Mouse (Mus musculus): ENCODE measurements around the gene Atp6v1b1. TPM values are rescaled to one million over a fixed set of nuclear protein-coding genes. Genes with fewer than 3 reads are reported as not detected.

Atp6v1b1 gene
- polyA plus RNA-seq, 1 experiment from 2014 or later = 0.22 TPM

GRCm38 (mm10) chr6:83791251-83791890, 48.6 kb downstream of the Atp6v1b1 start:
- DNase-seq (ENCODE audit: low spot score) (no peak), ATAC-seq (replicated peaks; ENCODE audit: insufficient number of reproducible peaks, low FRiP score, low TSS enrichment, low read depth) (no peak)
- Histone ChIP-seq H3K9ac (replicated peaks; ENCODE audit: low read length) (no peak overlapping the region), H3K4me3 (ENCODE audit: low read depth, low read length) (no peak overlapping the region), H3K4me1 (ENCODE audit: control insufficient read depth, insufficient read depth, low read length) (no peaks in the 10 kb centered on the region), H3K27ac (replicated peaks; ENCODE audit: low read depth, low read length) (no peak overlapping the region), H3K36me3 (replicated peaks; ENCODE audit: control insufficient read depth, insufficient read depth, low read depth, low read length) (no peaks in the 10 kb centered on the region), H3K27me3 (ENCODE audit: control insufficient read depth, insufficient read depth, low read length) (no peaks in the 10 kb centered on the region), H3K4me2 (ENCODE audit: low read depth, low read length) (no peak overlapping the region), H3K9me3 (replicated peaks; ENCODE audit: control insufficient read depth, low read length) (no peaks in the 10 kb centered on the region)
- WGBS = 69% methylated on average over 4 of the region's 4 CpGs

- Histone ChIP-seq H3K27me3 (ENCODE audit: control insufficient read depth, insufficient read depth, low read length) (no peaks in the 10 kb centered on the region), H3K36me3 (replicated peaks; ENCODE audit: control insufficient read depth, insufficient read depth, low read depth, low read length) (no peaks in the 10 kb centered on the region), H3K4me3 (ENCODE audit: low read depth, low read length) (peak within 1 kb of the TSS; percentile 74), H3K9ac (replicated peaks; ENCODE audit: low read length) (peak within 1 kb of the TSS; percentile 68), H3K4me2 (ENCODE audit: low read depth, low read length) (peak within 1 kb of the TSS; percentile 79), H3K4me1 (ENCODE audit: control insufficient read depth, insufficient read depth, low read length) (no peaks in the 10 kb centered on the region), H3K9me3 (replicated peaks; ENCODE audit: control insufficient read depth, low read length) (no peaks in the 10 kb centered on the region), H3K27ac (replicated peaks; ENCODE audit: low read depth, low read length) (peak within 1 kb of the TSS; percentile 94)
- WGBS = under 1% methylated on average over 43 of the region's 43 CpGs
- DNase-seq (ENCODE audit: low spot score) = peak; percentile 93
- ATAC-seq (replicated peaks; ENCODE audit: insufficient number of reproducible peaks, low FRiP score, low TSS enrichment, low read depth) = peak; percentile 94
These were observed 52.0 kb downstream of the Atp6v1b1 start, which contains the start of gene Nagk for GRCm38 (mm10) chr6:83794760-83795296. Nagk (plus strand) TSS chr6:83794982.

- WGBS = 15% methylated on average over 13 of the region's 13 CpGs
- H3K9ac ChIP-seq (replicated peaks; ENCODE audit: low read length) = peak overlapping the region; percentile 68
- peak; percentile 11 for DNase-seq (ENCODE audit: low spot score)
These were observed 52.7 kb downstream of the Atp6v1b1 start for GRCm38 (mm10) chr6:83795492-83795900.

GRCm38 (mm10) chr6:83796686-83797085, 53.9 kb downstream of the Atp6v1b1 start:
- no peaks in the 10 kb centered on the region for H3K27me3 ChIP-seq (ENCODE audit: control insufficient read depth, insufficient read depth, low read length)
- no peaks in the 10 kb centered on the region for H3K4me1 ChIP-seq (ENCODE audit: control insufficient read depth, insufficient read depth, low read length)
- WGBS = 72% methylated on average over 3 of the region's 3 CpGs
- ATAC-seq (replicated peaks; ENCODE audit: insufficient number of reproducible peaks, low FRiP score, low TSS enrichment, low read depth) (no peak), DNase-seq (ENCODE audit: low spot score) (no peak)
- no peak overlapping the region for H3K27ac ChIP-seq (replicated peaks; ENCODE audit: low read depth, low read length)
- H3K9ac ChIP-seq (replicated peaks; ENCODE audit: low read length) = no peak overlapping the region
- H3K9me3 ChIP-seq (replicated peaks; ENCODE audit: control insufficient read depth, low read length) = no peaks in the 10 kb centered on the region
- H3K36me3 ChIP-seq (replicated peaks; ENCODE audit: control insufficient read depth, insufficient read depth, low read depth, low read length) = no peaks in the 10 kb centered on the region
- H3K4me2 ChIP-seq (ENCODE audit: low read depth, low read length) = no peak overlapping the region
- no peak overlapping the region for H3K4me3 ChIP-seq (ENCODE audit: low read depth, low read length)

More at GRCm38 (mm10) chr6:83795492-83795900, 52.7 kb downstream of the Atp6v1b1 start:
- Histone ChIP-seq H3K4me1 (ENCODE audit: control insufficient read depth, insufficient read depth, low read length) (no peaks in the 10 kb centered on the region), H3K27ac (replicated peaks; ENCODE audit: low read depth, low read length) (peak overlapping the region; percentile 94), H3K4me2 (ENCODE audit: low read depth, low read length) (peak overlapping the region; percentile 79), H3K27me3 (ENCODE audit: control insufficient read depth, insufficient read depth, low read length) (no peaks in the 10 kb centered on the region), H3K9me3 (replicated peaks; ENCODE audit: control insufficient read depth, low read length) (no peaks in the 10 kb centered on the region), H3K4me3 (ENCODE audit: low read depth, low read length) (peak overlapping the region; percentile 74), H3K36me3 (replicated peaks; ENCODE audit: control insufficient read depth, insufficient read depth, low read depth, low read length) (no peaks in the 10 kb centered on the region)
- ATAC-seq (replicated peaks; ENCODE audit: insufficient number of reproducible peaks, low FRiP score, low TSS enrichment, low read depth) = peak; percentile 15; the same call in 1 of the 2 replicates

- H3K27me3 ChIP-seq (ENCODE audit: control insufficient read depth, insufficient read depth, low read length) = no peaks in the 10 kb centered on the region
- no peak for DNase-seq (ENCODE audit: low spot score)
- WGBS = 85% methylated on average over 5 of the region's 5 CpGs
- no peaks in the 10 kb centered on the region for H3K4me1 ChIP-seq (ENCODE audit: control insufficient read depth, insufficient read depth, low read length)
- no peak overlapping the region for H3K9ac ChIP-seq (replicated peaks; ENCODE audit: low read length)
- H3K4me2 ChIP-seq (ENCODE audit: low read depth, low read length) = no peak overlapping the region
- no peak for ATAC-seq (replicated peaks; ENCODE audit: insufficient number of reproducible peaks, low FRiP score, low TSS enrichment, low read depth)
- H3K27ac ChIP-seq (replicated peaks; ENCODE audit: low read depth, low read length) = no peak overlapping the region
- H3K36me3 ChIP-seq (replicated peaks; ENCODE audit: control insufficient read depth, insufficient read depth, low read depth, low read length) = peaks cover 3% of the 10 kb centered on the region; the same call in 1 of the 2 replicates
- H3K9me3 ChIP-seq (replicated peaks; ENCODE audit: control insufficient read depth, low read length) = no peaks in the 10 kb centered on the region
- no peak overlapping the region for H3K4me3 ChIP-seq (ENCODE audit: low read depth, low read length)
These were observed 59.2 kb downstream of the Atp6v1b1 start for GRCm38 (mm10) chr6:83802033-83802432.

GRCm38 (mm10) chr6:83802846-83803245, 60.1 kb downstream of the Atp6v1b1 start:
- peaks cover 3% of the 10 kb centered on the region; the same call in 1 of the 2 replicates for H3K36me3 ChIP-seq (replicated peaks; ENCODE audit: control insufficient read depth, insufficient read depth, low read depth, low read length)
- no peak overlapping the region for H3K4me2 ChIP-seq (ENCODE audit: low read depth, low read length)
- no peaks in the 10 kb centered on the region for H3K9me3 ChIP-seq (replicated peaks; ENCODE audit: control insufficient read depth, low read length)
- H3K4me3 ChIP-seq (ENCODE audit: low read depth, low read length) = no peak overlapping the region
- no peaks in the 10 kb centered on the region for H3K27me3 ChIP-seq (ENCODE audit: control insufficient read depth, insufficient read depth, low read length)
- H3K4me1 ChIP-seq (ENCODE audit: control insufficient read depth, insufficient read depth, low read length) = no peaks in the 10 kb centered on the region
- no peak for DNase-seq (ENCODE audit: low spot score)
- no peak overlapping the region for H3K9ac ChIP-seq (replicated peaks; ENCODE audit: low read length)
- ATAC-seq (replicated peaks; ENCODE audit: insufficient number of reproducible peaks, low FRiP score, low TSS enrichment, low read depth) = no peak
- no peak overlapping the region for H3K27ac ChIP-seq (replicated peaks; ENCODE audit: low read depth, low read length)
- 87% methylated on average over 3 of the region's 3 CpGs for WGBS

Other genes starting within 250 kb of the Atp6v1b1 start
- gene Dguok, start 236.0 kb upstream of the Atp6v1b1 start, polyA plus RNA-seq (2014; fragmentation: Nextera tagmentation; extraction: Ambion mirVana) = 56.1 and 66.2 TPM in 2 replicates
- 2.4 and 3.9 TPM in 2 replicates for gene Actg2, start 206.7 kb upstream of the Atp6v1b1 start, polyA plus RNA-seq (2014; fragmentation: Nextera tagmentation; extraction: Ambion mirVana)
- 20.9 and 24.5 TPM in 2 replicates for gene Stambp, start 170.3 kb upstream of the Atp6v1b1 start, polyA plus RNA-seq (2014; fragmentation: Nextera tagmentation; extraction: Ambion mirVana)
- not detected in 2 replicates for gene Clec4f, start 86.8 kb upstream of the Atp6v1b1 start, polyA plus RNA-seq (2014; fragmentation: Nextera tagmentation; extraction: Ambion mirVana)
- not detected in 2 replicates for gene Cd207, start 65.1 kb upstream of the Atp6v1b1 start, polyA plus RNA-seq (2014; fragmentation: Nextera tagmentation; extraction: Ambion mirVana)
- gene Vax2, start 31.7 kb upstream of the Atp6v1b1 start, polyA plus RNA-seq (2014; fragmentation: Nextera tagmentation; extraction: Ambion mirVana) = 2.0 and 8.4 TPM in 2 replicates
- gene Ankrd53, start 19.7 kb downstream of the Atp6v1b1 start, polyA plus RNA-seq (2014; fragmentation: Nextera tagmentation; extraction: Ambion mirVana) = not detected in 2 replicates
- 53.5 and 56.8 TPM in 2 replicates for gene Tex261, start 32.8 kb downstream of the Atp6v1b1 start, polyA plus RNA-seq (2014; fragmentation: Nextera tagmentation; extraction: Ambion mirVana)
- 28.7 and 28.9 TPM in 2 replicates for gene Nagk, start 52.0 kb downstream of the Atp6v1b1 start, polyA plus RNA-seq (2014; fragmentation: Nextera tagmentation; extraction: Ambion mirVana)
- gene Paip2b, start 88.8 kb downstream of the Atp6v1b1 start, polyA plus RNA-seq (2014; fragmentation: Nextera tagmentation; extraction: Ambion mirVana) = 20.1 and 21.7 TPM in 2 replicates
- gene Zfp638, start 124.1 kb downstream of the Atp6v1b1 start, polyA plus RNA-seq (2014; fragmentation: Nextera tagmentation; extraction: Ambion mirVana) = 101 and 116 TPM in 2 replicates